Mouse (Mus musculus) kidney, postnatal 10 days (tissue): Measurements from ENCODE around the gene Efna3.
A peak's percentile ranks its signal among the peaks of the same experiment; 100 is the strongest.

Experiments used
- DNase-seq: peaks from one replicate; pipeline ENCODE4 v3.0.0; 2021; ENCODE audit warnings: mixed read lengths

Gene Efna3

DNA sequence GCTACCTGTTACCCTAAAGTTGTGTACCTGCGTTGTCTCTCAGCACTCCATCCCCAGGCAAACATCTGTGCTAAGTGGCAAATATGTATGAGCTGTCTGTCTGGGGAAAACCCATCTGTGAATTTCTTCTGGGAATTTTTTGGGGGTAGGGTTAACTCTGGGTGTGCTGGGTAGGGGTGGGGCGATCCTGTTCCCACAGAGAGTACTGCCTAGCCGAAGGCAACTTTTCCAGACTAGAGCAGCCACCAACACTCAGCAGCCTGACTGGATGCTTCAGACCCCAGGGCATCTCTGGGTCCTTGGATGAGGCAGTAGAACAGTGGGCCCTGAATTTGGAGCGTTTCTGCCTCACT, 40.5 kb downstream of the Efna3 start:
- no peak for DNase-seq

DNA sequence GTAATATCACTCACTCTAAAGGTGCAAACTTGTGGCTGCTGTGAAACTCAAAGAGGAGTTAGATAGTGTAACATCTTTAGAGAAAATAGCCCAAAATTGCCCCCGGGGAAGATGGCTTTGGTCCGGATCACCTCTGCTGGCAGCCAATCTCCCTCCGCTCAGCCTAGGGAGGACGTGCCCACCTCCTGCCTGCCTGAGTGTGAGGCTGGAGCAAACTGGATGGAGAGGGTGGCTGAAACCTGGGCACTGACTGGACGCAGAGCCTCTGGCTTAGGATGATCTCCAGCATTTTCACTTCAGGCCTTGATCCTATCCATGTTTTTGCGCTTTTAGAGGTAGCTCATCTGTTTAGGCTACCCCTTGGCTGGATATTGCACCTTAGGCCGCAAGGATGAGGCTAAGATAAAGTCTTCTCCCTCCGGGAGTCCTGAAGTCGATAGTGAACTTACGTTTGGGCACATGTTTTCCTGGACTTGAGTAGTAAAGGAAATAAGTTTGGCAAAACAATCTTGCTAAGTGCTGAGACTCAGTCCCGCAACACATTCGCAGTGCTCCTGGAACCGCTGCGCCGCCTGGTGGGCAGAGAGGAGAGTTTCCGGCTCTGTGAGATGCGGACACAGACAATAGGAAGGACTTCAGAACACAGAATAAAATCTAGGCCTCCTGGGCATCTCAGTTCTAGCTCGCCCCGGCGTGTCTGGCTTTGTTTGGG, 41.0 kb downstream of the Efna3 start:
- peak; percentile 93 for DNase-seq

DNA sequence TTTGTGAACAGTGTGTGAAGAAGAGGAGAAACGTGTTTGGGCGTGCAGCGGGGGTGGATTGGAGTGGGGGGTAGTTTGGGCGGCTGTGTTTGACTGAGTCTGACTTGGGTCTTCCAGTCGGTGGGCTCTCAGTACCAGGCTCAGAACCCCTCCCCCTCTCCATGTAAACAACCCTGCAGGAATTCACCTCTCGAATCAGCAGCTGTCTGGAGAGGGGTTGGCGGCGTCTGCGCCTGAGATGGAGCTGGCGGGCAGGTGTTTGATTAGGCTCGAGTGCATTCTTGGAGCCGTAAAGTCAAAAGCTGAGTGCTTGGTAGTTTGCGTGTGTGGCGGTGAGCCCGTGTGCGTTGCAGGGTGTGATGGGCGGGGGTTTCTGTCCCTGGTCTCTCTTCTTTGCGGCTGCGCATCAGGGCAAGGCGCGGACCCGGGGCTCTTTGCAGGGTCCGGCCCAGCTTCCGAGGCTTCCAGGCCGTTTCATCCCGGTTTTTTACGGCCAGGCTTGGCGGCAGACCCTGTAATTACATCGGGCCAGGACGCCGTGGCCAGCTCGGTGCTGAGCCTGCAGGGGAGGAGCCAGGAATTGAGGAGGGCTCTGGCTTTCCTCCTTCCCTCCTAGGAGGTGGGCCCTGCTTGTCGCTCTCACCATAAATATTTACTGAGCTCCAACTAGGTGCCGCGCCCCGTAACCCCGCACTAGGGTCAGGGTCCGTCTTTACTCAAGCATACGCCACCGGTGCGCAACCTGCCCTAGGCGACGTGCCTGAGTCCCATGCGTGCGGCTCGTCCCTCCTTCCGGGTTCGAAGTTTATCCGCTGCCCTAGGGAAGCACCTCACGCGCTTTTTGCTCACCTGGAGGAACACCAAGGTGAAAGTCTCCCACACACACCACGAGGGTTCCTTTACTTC, 41.9 kb downstream of the Efna3 start, which contains the start of gene Efna1:
Gene Efna1, minus strand, starts transcription at position 537 of the 906 bp plus-strand sequence.
- peak; percentile 82 for DNase-seq

DNA sequence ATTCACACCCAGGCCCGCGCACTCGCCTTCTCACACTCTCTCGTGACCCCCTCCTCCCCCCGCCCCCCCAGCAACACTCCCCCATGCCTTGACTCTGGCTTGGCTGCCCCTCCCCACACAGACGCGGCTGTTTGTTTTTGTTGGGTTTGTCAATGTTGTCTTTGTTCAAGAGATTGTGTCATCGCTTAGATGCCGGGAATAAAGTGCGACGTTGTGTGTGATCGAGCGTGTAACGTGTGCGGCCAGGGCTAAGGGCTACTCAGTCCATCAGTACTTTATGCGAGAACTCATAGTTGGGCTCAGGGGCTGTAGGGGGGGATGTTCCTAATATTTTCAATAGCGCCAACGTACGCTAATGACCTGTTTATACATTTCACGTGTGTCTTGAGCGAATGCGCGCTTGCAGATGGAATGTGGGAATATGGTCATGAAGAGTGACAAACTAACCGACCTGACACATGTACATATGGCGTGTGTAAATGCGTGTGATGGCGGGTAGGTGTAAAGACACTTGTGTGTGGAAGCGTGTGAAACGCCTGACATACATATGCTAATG, 42.6 kb downstream of the Efna3 start:
- DNase-seq: no peak

DNA sequence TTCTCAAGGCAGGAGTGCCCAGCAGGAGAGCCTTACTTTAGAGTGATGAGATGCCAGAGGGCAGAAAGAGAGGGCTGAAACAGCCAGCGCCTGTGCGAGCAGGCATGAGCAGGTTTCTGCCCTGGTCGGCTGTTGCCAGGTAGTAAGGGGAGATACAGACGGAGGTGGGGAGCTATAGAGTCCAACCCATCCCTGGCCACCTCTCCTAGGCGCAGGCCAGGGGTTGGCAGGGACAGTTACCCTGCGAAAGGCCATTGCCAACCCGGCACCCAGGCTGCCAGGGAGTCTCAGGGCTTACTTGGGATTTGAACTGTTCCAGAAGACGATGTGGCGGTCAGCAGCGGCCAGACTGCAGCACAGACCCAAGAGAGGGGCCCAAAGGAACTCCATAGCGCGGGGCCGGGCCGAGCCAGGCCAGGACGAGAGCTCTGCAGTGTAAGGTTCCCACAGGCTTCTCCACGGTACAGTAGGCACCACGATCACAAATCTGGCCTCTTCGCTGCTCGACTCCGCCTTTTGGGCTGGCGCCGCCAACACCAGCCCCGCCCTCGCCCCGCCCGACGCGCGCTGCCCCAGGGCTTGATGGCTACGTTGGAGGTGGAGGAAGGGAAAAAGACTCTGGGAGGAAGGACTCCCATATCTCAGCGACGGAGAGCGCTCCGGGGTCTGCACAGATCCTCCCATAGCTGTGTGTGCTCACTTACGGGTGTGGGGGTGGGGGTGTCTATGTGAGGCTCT, 43.4 kb downstream of the Efna3 start:
- peak; percentile 95 for DNase-seq

DNA sequence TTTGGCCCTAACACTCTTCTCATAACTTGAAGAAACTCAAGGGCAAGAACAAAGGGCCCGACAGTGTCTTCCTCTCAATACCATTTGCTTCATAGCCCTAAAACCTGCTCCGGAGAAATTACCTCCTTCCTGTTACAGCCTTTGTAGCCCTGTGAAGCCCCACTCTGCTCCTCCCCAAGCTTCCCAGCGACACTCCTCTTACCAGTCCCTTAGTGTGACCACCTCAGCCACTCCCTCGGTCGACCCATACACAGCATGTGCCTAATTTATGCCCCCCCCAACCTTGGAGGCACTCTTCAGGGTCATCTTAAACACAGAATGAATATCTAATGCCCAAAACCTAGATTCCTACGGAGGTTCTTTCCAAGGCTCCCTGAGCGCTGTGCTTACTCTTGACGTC, 44.1 kb downstream of the Efna3 start:
- DNase-seq: no peak

DNA sequence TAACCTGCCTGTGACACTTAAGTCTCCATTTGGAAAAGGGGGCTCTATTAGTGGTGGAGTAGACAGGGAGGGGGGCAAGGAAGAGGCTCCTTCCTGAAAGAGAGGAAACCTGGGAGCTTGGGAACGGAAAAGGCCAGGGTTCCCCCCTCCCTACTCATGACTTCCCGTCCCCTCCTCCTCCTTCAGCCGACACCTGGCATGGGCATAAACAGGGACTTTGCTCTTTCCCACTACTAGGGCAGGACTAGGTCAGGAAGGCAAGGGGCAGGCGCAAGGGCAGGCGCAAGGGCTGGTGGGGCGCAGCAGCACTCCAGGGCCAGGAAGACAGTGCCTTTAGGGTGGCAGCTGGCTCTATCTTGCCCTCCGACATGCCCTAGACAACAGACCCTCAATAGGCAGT, 44.7 kb downstream of the Efna3 start:
- DNase-seq: peak; percentile 82

DNA sequence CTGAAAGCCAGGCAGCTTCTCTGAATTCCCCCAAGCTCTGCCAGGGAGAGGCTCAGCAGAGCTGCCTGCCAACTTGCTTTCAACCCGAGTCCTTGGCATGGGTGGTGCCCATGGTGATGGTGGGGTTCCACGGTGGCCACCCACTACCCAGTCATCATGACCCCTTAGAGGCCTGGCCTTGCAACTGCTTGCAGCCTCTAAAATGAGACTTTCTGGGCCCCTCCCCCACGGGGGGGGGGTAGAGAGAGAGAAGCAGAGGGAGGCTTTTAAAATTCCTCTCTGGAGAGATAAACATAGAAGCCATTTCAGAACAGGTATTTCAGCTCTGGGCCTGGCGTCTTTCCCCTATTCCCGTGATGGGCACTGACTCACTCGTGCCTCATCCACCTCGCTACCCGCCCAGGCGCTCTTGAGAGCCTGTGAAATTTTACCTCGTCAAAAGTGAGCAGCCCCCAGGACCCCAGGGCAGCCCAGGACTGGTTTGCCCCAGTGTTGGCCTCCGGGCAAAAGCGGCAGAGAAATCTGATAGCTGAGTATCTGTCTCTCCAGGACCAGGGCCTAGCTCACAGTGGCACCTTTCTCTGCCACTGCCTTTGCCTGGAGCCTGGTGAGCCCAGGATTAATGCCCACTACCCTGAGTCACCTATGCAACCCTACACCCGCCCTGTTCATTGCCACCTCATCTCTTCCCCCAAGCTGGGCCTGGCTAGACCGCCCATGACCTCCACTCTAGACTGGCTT, 45.3 kb downstream of the Efna3 start:
- DNase-seq: peak; percentile 59

DNA sequence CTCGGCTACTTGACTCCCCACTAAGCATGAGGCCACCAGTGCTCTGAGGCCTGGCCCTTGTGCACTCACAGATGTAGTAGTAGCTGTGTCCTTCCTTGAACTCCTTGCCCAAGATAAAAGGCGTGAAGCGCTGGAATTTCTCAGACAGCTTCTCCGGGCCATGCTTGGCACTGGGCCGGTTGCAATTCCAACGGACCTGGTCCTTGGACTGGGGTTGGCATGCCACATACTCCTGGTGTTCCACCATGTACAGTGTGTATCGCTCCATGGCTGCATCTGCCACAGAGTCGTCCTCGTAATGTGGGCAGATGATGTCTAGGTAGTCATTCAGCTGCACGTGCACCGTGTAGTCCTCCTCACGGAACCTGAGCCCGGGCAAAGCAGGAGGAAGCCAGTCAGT, 46.7 kb downstream of the Efna3 start:
- no peak for DNase-seq

DNA sequence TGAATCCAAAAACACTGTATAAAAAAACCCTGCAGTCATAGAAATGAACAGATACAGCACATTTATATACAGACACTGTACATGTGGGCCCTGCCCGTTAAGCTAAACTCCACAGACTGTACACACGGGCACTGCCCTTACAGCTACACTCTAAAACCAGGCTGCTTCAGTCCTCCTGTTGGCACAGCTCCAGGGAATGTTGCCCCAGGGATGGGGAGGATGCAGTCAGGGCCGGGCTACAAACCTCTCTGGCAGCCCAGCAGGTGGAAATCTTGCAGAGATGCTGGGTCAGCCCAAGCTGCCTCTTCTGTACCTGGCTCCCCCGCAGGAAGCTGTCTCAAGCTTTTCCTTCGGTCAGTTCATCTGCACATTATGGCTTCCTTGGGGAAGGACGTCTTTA, 51.0 kb downstream of the Efna3 start:
- peak; percentile 70 for DNase-seq

DNA sequence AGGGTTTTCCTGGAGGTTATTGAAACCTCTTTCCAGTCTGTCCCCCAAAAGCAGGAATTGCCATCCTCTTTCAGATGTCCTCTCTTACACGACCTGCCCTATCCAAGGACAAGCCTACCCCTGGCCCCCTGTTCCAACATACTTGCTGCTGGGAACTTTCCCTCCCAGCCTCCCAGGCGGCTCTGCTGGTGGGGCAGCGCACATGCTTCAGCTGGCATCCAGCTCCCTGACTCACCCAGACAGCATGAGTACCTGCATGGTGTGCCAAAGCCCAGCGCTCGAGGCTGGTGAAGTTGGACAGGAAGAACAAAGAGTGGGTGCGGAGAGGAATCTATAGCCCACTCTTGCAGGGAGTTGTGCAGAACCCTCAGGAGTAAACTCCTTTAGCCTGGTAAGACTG, 51.9 kb downstream of the Efna3 start:
- DNase-seq: peak; percentile 52

DNA sequence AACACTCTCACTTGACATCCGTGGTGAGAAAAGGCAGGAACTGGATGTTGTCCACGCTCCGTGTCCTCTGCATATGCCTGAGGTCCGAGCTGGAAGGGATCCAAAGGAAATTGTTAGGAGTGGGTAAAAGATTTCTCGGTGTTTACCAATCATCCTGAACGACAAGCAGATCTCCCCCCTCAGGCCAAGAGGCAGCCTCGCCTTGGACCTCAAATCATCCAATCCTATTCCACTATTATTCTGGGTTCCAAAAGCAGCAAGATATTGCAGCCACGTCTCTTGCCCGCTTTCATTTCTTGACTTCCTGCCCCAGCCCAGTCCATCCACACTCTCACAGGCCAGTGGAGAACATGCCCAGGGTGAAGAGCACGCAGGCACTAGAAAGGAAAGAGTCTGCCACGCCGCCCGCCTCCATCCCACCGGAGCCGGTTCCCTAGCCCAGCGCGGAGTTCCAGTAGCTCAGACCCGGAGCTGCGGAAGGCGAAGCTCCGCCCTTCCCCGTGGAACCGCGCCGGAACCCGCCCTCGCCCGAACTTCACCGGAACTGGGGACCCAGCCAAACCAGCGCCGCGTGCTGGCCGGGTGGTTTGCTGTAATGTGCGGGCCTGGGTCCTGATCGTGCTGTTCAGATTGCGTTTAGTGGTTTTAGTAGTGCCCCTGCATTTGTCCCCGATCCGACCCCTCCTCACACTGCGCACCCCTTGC, 52.6 kb downstream of the Efna3 start, which contains the start of gene Slc50a1:
Gene Slc50a1, minus strand, starts transcription at position 520 of the 705 bp plus-strand sequence.
- DNase-seq: peak; percentile 93

DNA sequence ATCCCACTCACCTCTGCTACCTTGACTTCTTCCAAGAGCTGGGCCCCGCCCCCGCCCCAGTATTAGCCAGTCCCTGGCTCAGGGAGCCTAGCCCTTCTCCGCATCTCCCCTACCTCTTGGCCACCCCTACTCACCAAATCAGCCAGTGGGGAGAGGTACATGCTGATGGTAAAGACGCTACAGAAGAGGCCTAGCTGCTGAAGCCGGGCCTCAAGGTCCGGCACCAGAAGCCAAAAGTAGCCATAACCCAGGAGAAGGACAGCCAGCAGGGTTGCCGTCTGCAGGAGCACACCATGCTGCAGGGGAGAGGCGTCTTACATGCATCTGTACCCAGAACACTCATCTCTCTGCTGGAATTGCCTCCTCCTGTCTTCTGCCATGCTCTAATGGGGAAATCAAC, 53.8 kb downstream of the Efna3 start:
- DNase-seq: no peak

DNA sequence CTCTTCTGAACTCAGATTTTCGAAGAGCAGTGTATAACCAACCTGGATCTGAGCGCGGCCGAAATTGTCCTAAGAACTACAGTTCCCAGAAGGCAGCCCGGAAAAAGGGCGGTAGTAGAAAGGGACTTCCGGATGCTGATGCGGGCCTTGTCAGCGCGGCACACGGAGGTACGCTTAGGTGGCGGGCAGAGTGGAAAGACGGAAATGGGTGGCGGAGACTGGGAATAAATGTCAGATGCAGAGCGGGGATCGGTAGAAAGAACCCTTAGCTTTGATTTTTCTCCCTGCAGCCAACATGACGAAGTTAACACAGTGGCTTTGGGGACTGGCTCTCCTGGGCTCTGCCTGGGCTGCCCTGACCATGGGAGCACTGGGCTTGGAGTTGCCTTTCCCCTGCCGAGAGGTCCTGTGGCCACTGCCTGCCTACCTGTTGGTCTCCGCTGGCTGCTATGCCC, 56.3 kb downstream of the Efna3 start:
- DNase-seq: peak; percentile 87
